Mouse (Mus musculus) testis, adult 2 months (tissue): ENCODE results near the gene Gm44502. TPM values are rescaled to one million over a fixed set of nuclear protein-coding genes. Genes with fewer than 3 reads are reported as not detected.

ENCODE experiments used
- H3K27ac ChIP-seq: fragments of 200-500 bp; 2 replicates; pipeline ENCODE4 v1.5.1; 2012; ENCODE audit warnings: low read depth, low read length; ENCODE audit not compliant: control insufficient read depth, insufficient read depth
- H3K27me3 ChIP-seq: fragments of 200-500 bp; 2 replicates; pipeline ENCODE4 v1.6.1; 2012; ENCODE audit warnings: mild to moderate bottlenecking, low read length, moderate library complexity; ENCODE audit not compliant: control insufficient read depth, insufficient read depth
- H3K36me3 ChIP-seq: fragments of 200-500 bp; 2 replicates; pipeline ENCODE4 v1.6.1; 2012; ENCODE audit warnings: mild to moderate bottlenecking, low read length; ENCODE audit not compliant: control insufficient read depth, insufficient read depth
- H3K4me1 ChIP-seq: fragments of 200-500 bp; 2 replicates; pipeline ENCODE4 v1.6.1; 2012; ENCODE audit warnings: low read length; ENCODE audit not compliant: control insufficient read depth, insufficient read depth
- H3K4me3 ChIP-seq: fragments of 200-500 bp; 2 replicates; pipeline ENCODE4 v1.5.1; 2012; ENCODE audit warnings: low read depth, mild to moderate bottlenecking, low read length, moderate library complexity, mixed read lengths; ENCODE audit not compliant: control insufficient read depth
- CTCF ChIP-seq: fragments of 200-500 bp; IDR thresholded peaks from 2 replicates; pipeline ENCODE4 v1.5.1; 2012; ENCODE audit warnings: low read depth, mild to moderate bottlenecking, inconsistent platforms, low read length, moderate library complexity; ENCODE audit not compliant: control insufficient read depth, insufficient read depth, insufficient replicate concordance
- POLR2A ChIP-seq: fragments of 200-500 bp; IDR thresholded peaks from 2 replicates; pipeline ENCODE4 v1.6.1; 2012; ENCODE audit warnings: low read depth, mild to moderate bottlenecking, inconsistent platforms, low read length, moderate library complexity; ENCODE audit not compliant: control insufficient read depth
- polyA plus RNA-seq: library from polyadenylated mRNA; depleted of rRNA; stranded (reverse); fragments of >200 nt; gene quantifications from 2 replicates; pipeline ENCODE4 v1.2.3, GENCODE M21; 2012; rRNA removed

Gm44502 gene
- polyA plus RNA-seq, 1 experiment: 1.2 TPM

GRCm38 (mm10) chr15:89373762-89374248, 55.7 kb downstream of the Gm44502 start, which contains the start of gene Sco2:
Gene Sco2, minus strand, starts transcription at chr15:89373846.
- no peaks in the 10 kb centered on the region for H3K36me3 ChIP-seq
- TF ChIP-seq POLR2A (peak; percentile 84; the same call in 1 of the 2 replicates), CTCF (peak; percentile 72; the same call in 1 of the 2 replicates)
- H3K27me3 ChIP-seq: no peaks in the 10 kb centered on the region
- H3K4me3 ChIP-seq: peak within 1 kb of the TSS; percentile 91
- peaks cover 29% of the 10 kb centered on the region for H3K4me1 ChIP-seq
- peak within 1 kb of the TSS; percentile 91 for H3K27ac ChIP-seq

- Histone ChIP-seq H3K27ac (peak overlapping the region; percentile 91), H3K36me3 (no peaks in the 10 kb centered on the region), H3K27me3 (no peaks in the 10 kb centered on the region), H3K4me1 (peaks cover 23% of the 10 kb centered on the region), H3K4me3 (peak overlapping the region; percentile 91)
- TF ChIP-seq POLR2A (no peak), CTCF (peak; percentile 66; the same call in 1 of the 2 replicates)
These were observed 56.3 kb downstream of the Gm44502 start for GRCm38 (mm10) chr15:89373027-89373761.

- TF ChIP-seq CTCF: no peak
- TF ChIP-seq POLR2A: no peak
- no peak overlapping the region for H3K27ac ChIP-seq
- peak overlapping the region; percentile 91 for H3K4me3 ChIP-seq
- peaks cover 17% of the 10 kb centered on the region for H3K4me1 ChIP-seq
- H3K27me3 ChIP-seq: no peaks in the 10 kb centered on the region
- H3K36me3 ChIP-seq: no peaks in the 10 kb centered on the region
These were observed 57.0 kb downstream of the Gm44502 start for GRCm38 (mm10) chr15:89372536-89372935.

GRCm38 (mm10) chr15:89372068-89372467, 57.4 kb downstream of the Gm44502 start:
- Histone ChIP-seq H3K27ac (no peak overlapping the region), H3K4me1 (peaks cover 13% of the 10 kb centered on the region), H3K4me3 (no peak overlapping the region), H3K36me3 (no peaks in the 10 kb centered on the region), H3K27me3 (no peaks in the 10 kb centered on the region)
- TF ChIP-seq CTCF (no peak), POLR2A (no peak)

Other genes with a start within 250 kb of the Gm44502 start
- gene Plxnb2, start 248.9 kb downstream of the Gm44502 start, polyA plus RNA-seq: 91.0 and 107 TPM in 2 replicates
- 55.5 and 58.5 TPM in 2 replicates for gene Dennd6b, start 233.2 kb downstream of the Gm44502 start, polyA plus RNA-seq
- 49.8 and 59.3 TPM in 2 replicates for gene Ppp6r2, start 218.1 kb downstream of the Gm44502 start, polyA plus RNA-seq
- gene Sbf1, start 114.4 kb downstream of the Gm44502 start, polyA plus RNA-seq: 157 and 170 TPM in 2 replicates
- gene Adm2, start 107.0 kb downstream of the Gm44502 start, polyA plus RNA-seq: not detected in 2 replicates
- 0.81 and 1.7 TPM in 2 replicates for gene Miox, start 95.3 kb downstream of the Gm44502 start, polyA plus RNA-seq
- gene Lmf2, start 74.0 kb downstream of the Gm44502 start, polyA plus RNA-seq: 43.0 and 46.6 TPM in 2 replicates
- gene Ncaph2, start 74.0 kb downstream of the Gm44502 start, polyA plus RNA-seq: 41.5 and 44.7 TPM in 2 replicates
- 31.1 and 34.1 TPM in 2 replicates for gene Sco2, start 55.9 kb downstream of the Gm44502 start, polyA plus RNA-seq
- gene Tymp, start 52.7 kb downstream of the Gm44502 start, polyA plus RNA-seq: 0.74 and 1.6 TPM in 2 replicates
- 78.4 and 86.4 TPM in 2 replicates for gene Odf3b, start 50.4 kb downstream of the Gm44502 start, polyA plus RNA-seq
- 0.19 and 0.31 TPM in 2 replicates for gene Klhdc7b, start 44.8 kb downstream of the Gm44502 start, polyA plus RNA-seq
- gene Syce3, start 19.2 kb downstream of the Gm44502 start, polyA plus RNA-seq: 218 and 247 TPM in 2 replicates
- gene Cpt1b, start 3.8 kb downstream of the Gm44502 start, polyA plus RNA-seq: 374 and 414 TPM in 2 replicates
- gene C730034F03Rik, start 107 bp downstream of the Gm44502 start, polyA plus RNA-seq: 6.4 and 7.6 TPM in 2 replicates
- gene Chkb, start 212 bp upstream of the Gm44502 start, polyA plus RNA-seq: 50.7 and 52.8 TPM in 2 replicates
- 31.9 and 34.3 TPM in 2 replicates for gene Mapk8ip2, start 24.2 kb upstream of the Gm44502 start, polyA plus RNA-seq
- 221 and 236 TPM in 2 replicates for gene Arsa, start 47.7 kb upstream of the Gm44502 start, polyA plus RNA-seq
- 1.1 and 1.8 TPM in 2 replicates for gene Shank3, start 69.9 kb upstream of the Gm44502 start, polyA plus RNA-seq
- 522 and 549 TPM in 2 replicates for gene Acr, start 138.6 kb upstream of the Gm44502 start, polyA plus RNA-seq
- 91.2 and 108 TPM in 2 replicates for gene Rabl2, start 162.2 kb upstream of the Gm44502 start, polyA plus RNA-seq